Mouse (Mus musculus) frontal cortex, postnatal 25 days (tissue): ENCODE results near the gene Acyp1.

Source experiments
- DNase-seq, 2 experiments: peaks; one replicate each; pipeline ENCODE4 v3.0.0; 2022; ENCODE audit warnings: low spot score in 2 of 2

Gene Acyp1

DNA sequence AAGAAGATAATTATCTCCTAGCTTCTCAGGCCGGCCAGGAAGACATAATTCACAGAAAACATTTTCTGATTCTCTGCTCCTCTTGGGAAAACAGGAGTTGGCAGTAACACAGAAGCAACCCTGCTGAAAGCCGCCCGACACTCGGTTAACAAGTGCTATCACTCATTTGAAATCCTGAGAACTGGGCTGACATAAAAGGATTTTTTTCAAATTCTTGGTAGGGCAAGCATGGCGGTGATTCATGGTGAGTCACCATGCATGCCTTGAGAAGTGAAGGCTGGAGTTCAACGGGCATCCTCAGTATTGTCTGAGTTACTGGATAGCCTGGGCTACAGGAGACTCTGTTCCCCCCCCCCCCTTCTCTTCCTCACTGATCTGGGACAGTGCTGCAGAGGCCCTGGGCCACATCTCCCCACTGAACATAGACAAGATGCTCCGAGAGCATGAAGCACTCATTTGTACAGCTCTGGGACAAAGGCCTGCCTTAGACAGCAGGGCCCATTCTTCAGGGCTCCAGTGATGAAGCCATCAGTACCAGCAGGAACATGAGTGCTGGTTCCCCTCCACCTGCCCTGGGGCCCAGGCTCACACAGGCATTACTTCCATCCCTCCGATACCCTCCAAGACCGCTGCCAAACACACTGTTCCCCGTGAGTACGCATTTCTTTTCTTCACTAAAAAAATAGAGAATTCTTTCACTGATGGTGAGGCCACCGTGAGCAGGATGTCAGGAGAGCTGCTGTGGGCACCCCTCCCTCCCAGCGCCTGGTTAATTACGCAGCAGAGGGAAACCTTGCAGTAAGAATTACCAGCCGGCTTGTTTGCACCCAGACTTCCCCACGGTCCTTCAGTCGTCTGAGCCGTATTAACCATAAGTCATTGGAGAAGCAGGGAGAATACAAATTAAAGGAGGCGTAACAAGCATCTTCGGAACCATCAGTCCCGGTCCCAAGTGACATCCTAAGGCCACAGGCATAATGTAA, 54.6 kb downstream of the Acyp1 start:
- DNase-seq = no peak

DNA sequence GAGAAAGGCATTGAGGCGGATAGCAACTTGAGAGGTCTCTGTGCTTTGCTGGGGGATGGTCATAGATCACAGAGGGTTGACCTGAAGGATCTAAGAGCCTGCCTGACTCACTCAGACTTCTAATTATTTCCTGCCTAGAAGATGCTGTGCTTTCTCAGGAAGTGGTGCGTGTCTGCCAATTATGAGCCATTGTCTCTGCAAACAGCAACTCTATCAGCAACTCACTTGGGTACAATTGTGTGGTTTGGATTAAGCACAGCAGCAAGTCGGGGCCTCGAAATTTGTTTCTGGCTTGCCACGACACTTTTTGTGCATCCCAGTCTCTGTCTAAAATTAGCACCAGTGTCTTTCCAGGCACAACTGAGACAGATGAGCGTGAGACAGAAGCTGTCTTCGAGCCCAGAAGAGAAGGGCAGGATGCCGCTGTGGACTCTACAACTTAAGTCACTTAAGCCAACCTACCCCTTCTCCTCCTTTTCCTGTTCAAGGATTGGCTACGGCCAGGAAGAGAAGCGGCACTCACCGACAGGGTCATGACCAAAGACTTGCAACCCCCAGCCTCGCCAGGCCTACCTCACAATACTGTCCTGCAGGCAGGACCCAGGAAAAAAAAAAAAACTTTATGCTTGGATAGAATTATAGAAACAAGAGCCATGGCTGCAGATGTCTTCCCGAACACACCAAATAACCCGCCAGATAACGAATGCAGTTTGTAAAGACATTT, 60.2 kb downstream of the Acyp1 start:
- no peak for DNase-seq

DNA sequence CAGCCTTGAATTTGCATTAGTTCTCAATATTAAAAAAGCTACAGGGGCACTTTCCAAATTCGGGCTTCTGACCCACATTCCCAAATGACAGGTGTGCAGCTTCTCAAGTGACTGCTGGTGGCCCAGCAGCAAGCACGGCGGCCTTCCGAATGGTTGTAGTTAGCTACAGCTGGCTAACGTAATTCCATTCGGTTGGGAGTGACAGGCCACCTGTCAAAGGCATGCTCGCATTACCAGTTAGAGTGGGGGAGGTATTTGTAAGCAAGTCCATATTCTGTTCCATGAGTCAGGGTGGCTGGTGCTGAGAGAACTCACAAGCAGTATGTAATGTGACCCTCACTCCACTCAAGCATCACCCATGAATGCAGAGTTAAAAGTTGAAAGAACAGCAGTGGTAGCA, 61.0 kb downstream of the Acyp1 start:
- DNase-seq = no peak
